Mouse (Mus musculus) kidney, embryonic 14.5 days (tissue): ENCODE measurements around the gene Col4a6. TPM values are rescaled to one million over a fixed set of nuclear protein-coding genes. Genes with fewer than 3 reads are reported as not detected.
A peak's percentile ranks its signal among the peaks of the same experiment; 100 is the strongest.

Experiments
- ATAC-seq: fragments of 200-750 bp; cut with Nextera tagmentation; 2 replicates; pipeline ENCODE4 v1.8.0; 2017; ENCODE audit warnings: moderate number of reproducible peaks, mild to moderate bottlenecking, moderate TSS enrichment, moderate library complexity; ENCODE audit not compliant: low FRiP score, low TSS enrichment
- H3K27ac ChIP-seq: fragments of 300-500 bp; sonication (generic); 2 replicates; pipeline ENCODE4 v1.5.1; 2014; ENCODE audit warnings: low read depth, mild to moderate bottlenecking, low read length, moderate library complexity, mixed read lengths
- H3K27me3 ChIP-seq: fragments of 300-500 bp; sonication (generic); 2 replicates; pipeline ENCODE4 v1.6.1; 2014; ENCODE audit warnings: mild to moderate bottlenecking, low read length; ENCODE audit not compliant: control insufficient read depth, insufficient read depth
- H3K36me3 ChIP-seq: fragments of 300-500 bp; sonication (generic); 2 replicates; pipeline ENCODE4 v1.6.1; 2014; ENCODE audit warnings: low read length, mixed read lengths; ENCODE audit not compliant: control insufficient read depth, insufficient read depth
- H3K4me1 ChIP-seq: fragments of 300-500 bp; sonication (generic); 2 replicates; pipeline ENCODE4 v1.6.1; 2014; ENCODE audit warnings: low read length, mixed read lengths; ENCODE audit not compliant: control insufficient read depth, insufficient read depth
- H3K4me2 ChIP-seq: fragments of 300-500 bp; sonication (generic); replicated peaks from 2 replicates; pipeline ENCODE4 v1.6.1; 2014; ENCODE audit warnings: low read depth, mild to moderate bottlenecking, low read length
- H3K4me3 ChIP-seq: fragments of 300-500 bp; sonication (generic); 2 replicates; pipeline ENCODE4 v1.5.1; 2014; ENCODE audit warnings: mild to moderate bottlenecking, low read length
- H3K9ac ChIP-seq: fragments of 300-500 bp; sonication (generic); 2 replicates; pipeline ENCODE4 v1.6.1; 2014; ENCODE audit warnings: low read depth, mild to moderate bottlenecking, low read length, moderate library complexity
- H3K9me3 ChIP-seq: fragments of 300-500 bp; sonication (generic); 2 replicates; pipeline ENCODE4 v1.6.1; 2016; ENCODE audit warnings: low read length; ENCODE audit not compliant: control insufficient read depth
- WGBS: fragments of 180-500 bp; shearing (Covaris S2); extraction: QIAGEN DNeasy Blood & Tissue Kit; methylation state at CpG from one replicate; pipeline ENCODE4 v1.1.7; 2014; 5-methylcytosine and 5-hydroxymethylcytosine counted together
- polyA plus RNA-seq: library from polyadenylated mRNA; unstranded; fragments of >200 nt; fragmentation: Nextera tagmentation; extraction: Ambion mirVana; gene quantifications from 2 replicates; pipeline ENCODE4 v1.2.1, GENCODE M21; 2014

Gene Col4a6
- polyA plus RNA-seq, 1 experiment from 2014 or later: 1.4 TPM

DNA sequence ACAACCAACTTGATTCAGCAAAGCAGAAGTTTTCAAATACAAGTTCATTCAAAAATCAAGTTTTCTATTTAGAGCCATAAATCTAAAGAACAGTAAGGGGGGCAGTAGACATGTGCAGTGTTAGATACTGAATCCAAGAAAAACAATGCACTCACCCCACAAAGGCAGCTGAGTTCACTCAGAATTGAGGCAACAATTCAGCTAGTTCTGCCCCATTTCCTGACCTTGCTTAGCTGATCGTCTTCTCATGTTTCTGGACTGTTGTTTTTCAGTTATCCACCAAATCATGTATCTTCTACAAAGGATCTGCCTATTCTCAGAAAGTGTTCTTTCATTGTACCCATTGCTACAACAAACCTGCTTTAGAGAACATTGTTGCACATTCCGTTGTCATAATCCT lies 58.6 kb downstream of the Col4a6 start:
- Histone ChIP-seq H3K27me3 (no peaks in the 10 kb centered on the region), H3K9me3 (no peaks in the 10 kb centered on the region), H3K4me2 (no peak overlapping the region), H3K27ac (no peak overlapping the region), H3K36me3 (no peaks in the 10 kb centered on the region), H3K9ac (no peak overlapping the region), H3K4me3 (no peak overlapping the region), H3K4me1 (no peaks in the 10 kb centered on the region)
- peak; percentile 86 for ATAC-seq
- WGBS: 59% methylated on average over 2 of the region's 2 CpGs

DNA sequence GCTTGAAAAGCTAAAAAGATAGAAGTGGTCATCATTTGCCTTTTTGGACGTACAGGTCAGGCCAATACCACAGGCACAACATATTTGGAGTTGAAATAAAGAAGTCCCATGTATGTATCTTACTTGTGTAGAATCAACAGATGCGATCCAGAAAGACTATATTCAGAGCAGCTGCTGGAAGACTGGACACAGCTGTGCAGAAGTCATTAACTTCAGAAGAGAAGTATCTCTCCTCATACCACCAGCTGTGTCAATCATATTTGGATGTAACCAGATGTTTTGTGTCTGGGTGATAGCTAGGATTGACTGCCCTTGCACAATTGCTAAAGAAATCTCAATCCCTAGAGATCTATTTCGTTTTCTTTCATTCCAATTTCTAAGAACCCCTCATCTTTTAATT lies 77.6 kb downstream of the Col4a6 start:
- no peak for ATAC-seq

DNA sequence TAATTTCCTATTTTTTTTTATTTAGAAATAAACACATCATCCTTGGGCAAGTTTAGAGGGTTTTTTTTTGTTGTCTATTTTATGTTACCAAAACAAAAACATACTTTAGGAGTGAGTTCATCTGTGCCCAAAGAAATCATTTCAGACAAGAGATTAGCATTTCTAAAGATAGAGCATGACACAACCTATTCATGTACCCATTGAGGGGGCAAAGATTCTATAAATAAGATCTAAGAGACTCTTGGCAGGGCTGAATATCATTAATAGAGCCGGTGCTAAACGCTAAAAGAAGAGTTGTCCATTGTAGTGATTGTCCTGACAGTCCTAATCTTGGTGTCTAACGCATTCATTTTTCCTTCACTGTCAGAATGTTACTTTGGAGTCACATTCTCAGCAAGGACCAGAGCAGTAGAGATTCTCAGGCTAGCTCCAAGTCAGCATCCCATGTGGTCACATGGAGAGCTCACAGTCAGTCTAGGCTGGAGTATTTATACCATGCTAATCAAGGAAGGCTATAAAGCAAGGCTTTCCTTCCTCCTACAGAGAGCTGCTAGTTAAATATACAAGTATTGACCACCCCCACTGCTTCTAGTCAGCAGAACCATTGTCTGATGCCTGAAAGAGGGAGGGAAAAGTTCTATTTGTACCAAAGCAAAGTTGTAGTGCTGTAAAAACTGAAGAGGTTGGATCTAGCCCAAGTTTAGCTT lies 88.3 kb downstream of the Col4a6 start:
- H3K4me2 ChIP-seq: no peak overlapping the region
- H3K9ac ChIP-seq: no peak overlapping the region
- no peaks in the 10 kb centered on the region for H3K4me1 ChIP-seq
- H3K4me3 ChIP-seq: no peak overlapping the region
- H3K9me3 ChIP-seq: no peaks in the 10 kb centered on the region
- no peaks in the 10 kb centered on the region for H3K36me3 ChIP-seq
- no peaks in the 10 kb centered on the region for H3K27me3 ChIP-seq
- H3K27ac ChIP-seq: no peak overlapping the region
- ATAC-seq: no peak
- WGBS: 82% methylated on average over 3 of the region's 3 CpGs

More for the DNA sequence above, 77.6 kb downstream of the Col4a6 start:
- Histone ChIP-seq H3K4me1 (no peaks in the 10 kb centered on the region), H3K9ac (no peak overlapping the region), H3K4me3 (no peak overlapping the region), H3K9me3 (no peaks in the 10 kb centered on the region), H3K27me3 (no peaks in the 10 kb centered on the region), H3K36me3 (no peaks in the 10 kb centered on the region), H3K4me2 (no peak overlapping the region), H3K27ac (no peak overlapping the region)
- 56% methylated on average over 3 of the region's 3 CpGs for WGBS

DNA sequence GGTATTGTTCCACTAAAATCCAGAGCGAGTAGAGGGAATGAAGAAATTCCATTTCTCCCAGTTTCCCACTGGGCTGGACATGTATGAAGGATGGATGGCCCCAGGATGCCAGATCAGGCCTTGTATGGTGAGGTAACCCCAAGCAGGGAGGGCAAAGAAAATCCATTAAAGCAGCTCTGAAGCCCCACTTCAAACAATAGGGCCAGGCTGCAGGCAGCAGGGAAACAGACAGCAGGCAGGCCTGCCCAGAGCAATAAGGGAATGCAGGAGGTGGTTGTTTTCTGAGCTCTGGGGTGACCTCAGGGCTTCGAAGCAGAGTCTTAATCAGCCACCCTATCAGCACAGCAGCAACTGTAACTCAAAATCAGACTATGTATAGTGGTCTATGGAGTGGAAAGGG lies 89.2 kb downstream of the Col4a6 start:
- no peak overlapping the region for H3K4me3 ChIP-seq
- H3K36me3 ChIP-seq: no peaks in the 10 kb centered on the region
- 60% methylated on average over 2 of the region's 2 CpGs for WGBS
- H3K4me1 ChIP-seq: no peaks in the 10 kb centered on the region
- no peak overlapping the region for H3K4me2 ChIP-seq
- H3K9me3 ChIP-seq: no peaks in the 10 kb centered on the region
- no peak for ATAC-seq
- no peak overlapping the region for H3K27ac ChIP-seq
- H3K27me3 ChIP-seq: no peaks in the 10 kb centered on the region
- no peak overlapping the region for H3K9ac ChIP-seq

DNA sequence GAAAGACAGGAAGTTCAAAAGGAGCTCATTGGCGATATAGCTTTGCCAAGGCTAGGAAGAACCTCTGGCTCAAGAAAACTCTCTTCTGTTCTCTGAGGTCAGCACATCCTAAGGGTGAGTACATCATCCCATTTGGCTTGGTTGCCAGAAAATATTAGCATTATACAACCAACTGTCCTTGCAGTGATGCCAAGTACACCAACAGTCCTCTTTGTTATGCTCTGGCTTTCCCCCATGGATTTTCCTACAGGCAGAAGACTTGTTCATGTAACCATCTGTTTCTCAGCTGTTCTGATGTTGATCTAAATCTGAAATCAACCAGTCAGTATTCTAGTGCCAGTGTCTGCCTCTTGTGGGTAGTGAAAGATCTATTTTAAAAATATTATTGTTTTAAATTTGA lies 103.6 kb downstream of the Col4a6 start:
- 66% methylated on average over 1 of the region's 1 CpGs for WGBS
- H3K27ac ChIP-seq: no peak overlapping the region
- no peaks in the 10 kb centered on the region for H3K4me1 ChIP-seq
- no peaks in the 10 kb centered on the region for H3K36me3 ChIP-seq
- H3K9me3 ChIP-seq: no peaks in the 10 kb centered on the region
- no peak overlapping the region for H3K4me3 ChIP-seq
- no peak for ATAC-seq
- no peak overlapping the region for H3K9ac ChIP-seq
- H3K4me2 ChIP-seq: no peak overlapping the region
- no peaks in the 10 kb centered on the region for H3K27me3 ChIP-seq

DNA sequence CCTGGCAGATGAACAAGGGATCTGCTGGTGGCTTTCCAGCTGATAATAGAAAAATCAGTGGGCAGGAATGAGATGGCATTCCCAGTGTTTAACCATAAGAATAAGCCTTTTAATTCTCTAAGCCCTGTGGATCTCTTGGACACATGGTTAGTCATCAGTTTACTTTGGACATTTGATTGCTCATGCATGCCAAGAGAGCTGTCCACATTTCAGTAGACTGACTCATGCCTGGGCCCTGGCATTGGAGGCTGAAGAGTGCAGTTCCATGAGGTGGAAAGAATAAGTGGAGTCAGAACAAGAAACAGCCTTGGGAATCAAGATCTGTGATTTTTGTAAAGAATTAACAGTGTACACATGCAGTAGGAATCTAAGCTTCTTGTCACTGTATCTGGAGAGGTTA lies 110.5 kb downstream of the Col4a6 start:
- no peaks in the 10 kb centered on the region for H3K27me3 ChIP-seq

DNA sequence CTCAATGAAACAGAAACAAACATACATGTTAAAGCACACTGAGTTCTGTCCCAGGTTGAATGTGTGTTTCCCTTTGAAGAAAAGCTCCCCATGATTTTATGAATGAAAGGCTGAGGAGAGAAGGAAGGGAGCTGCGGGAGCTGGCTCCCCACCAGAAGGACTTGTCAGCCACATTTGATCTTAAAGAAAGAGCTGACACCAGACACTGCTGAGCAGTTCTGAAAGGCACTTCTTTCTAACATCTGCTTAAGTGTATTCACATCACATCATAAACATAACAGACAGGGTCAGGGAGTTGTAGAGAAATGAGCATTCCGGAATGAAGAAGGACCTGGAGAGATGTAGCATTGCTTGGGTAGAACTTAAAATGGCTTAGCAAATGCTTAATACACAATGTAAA lies 132.5 kb downstream of the Col4a6 start:
- WGBS: 59% methylated on average over 2 of the region's 2 CpGs
- no peak for ATAC-seq
- Histone ChIP-seq H3K4me1 (no peaks in the 10 kb centered on the region), H3K9ac (no peak overlapping the region), H3K4me3 (no peak overlapping the region), H3K4me2 (no peak overlapping the region), H3K27me3 (no peaks in the 10 kb centered on the region), H3K36me3 (no peaks in the 10 kb centered on the region), H3K27ac (no peak overlapping the region), H3K9me3 (no peaks in the 10 kb centered on the region)

More for the DNA sequence above, 110.5 kb downstream of the Col4a6 start:
- H3K36me3 ChIP-seq: no peaks in the 10 kb centered on the region
- H3K9me3 ChIP-seq: no peaks in the 10 kb centered on the region
- no peak overlapping the region for H3K9ac ChIP-seq
- H3K4me3 ChIP-seq: no peak overlapping the region
- no peak overlapping the region for H3K27ac ChIP-seq
- ATAC-seq: no peak
- no peak overlapping the region for H3K4me2 ChIP-seq
- no peaks in the 10 kb centered on the region for H3K4me1 ChIP-seq

DNA sequence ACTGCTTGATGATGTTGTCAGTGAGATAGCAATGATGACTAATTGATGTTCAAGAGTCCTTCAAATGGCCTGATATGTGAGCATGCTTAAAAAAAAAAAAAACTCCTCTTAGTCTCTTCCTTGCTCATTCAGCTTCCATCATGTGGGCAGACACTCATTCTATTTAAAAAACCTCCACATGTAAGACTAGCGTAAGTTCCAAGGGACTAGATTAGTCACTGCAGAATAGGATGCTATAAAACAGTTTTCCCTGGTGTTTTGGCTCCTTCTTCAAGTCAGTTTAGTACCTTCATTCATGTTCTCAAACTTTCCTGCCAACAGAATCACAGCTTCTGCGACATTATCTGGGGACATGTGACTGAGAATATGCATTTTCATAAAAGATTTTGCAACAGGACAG lies 145.8 kb downstream of the Col4a6 start:
- Histone ChIP-seq H3K9me3 (no peaks in the 10 kb centered on the region), H3K4me3 (no peak overlapping the region), H3K27me3 (no peaks in the 10 kb centered on the region; the same call in 1 of the 2 replicates), H3K36me3 (no peaks in the 10 kb centered on the region), H3K9ac (no peak overlapping the region), H3K27ac (no peak overlapping the region), H3K4me1 (no peaks in the 10 kb centered on the region), H3K4me2 (no peak overlapping the region)
- ATAC-seq: no peak
- 83% methylated on average over 2 of the region's 2 CpGs for WGBS

DNA sequence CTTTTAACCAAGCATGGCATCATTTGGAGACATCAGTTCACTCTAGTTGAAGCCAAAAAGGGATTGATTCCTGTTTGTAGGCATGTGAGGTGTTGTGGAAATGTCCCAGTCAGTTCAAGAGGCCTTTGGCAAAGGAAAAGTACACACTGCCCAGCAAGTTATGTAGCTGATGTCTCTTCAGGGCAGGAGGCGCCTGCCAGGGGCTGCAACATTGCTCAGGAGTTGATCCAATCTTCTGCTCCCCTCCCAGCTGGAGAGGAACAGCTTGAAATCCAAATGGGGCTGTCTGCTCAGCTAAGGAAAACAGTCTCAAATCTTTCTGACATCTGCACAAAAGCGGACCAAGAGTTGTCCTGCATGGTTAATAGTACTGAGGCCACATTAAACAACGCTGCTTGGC lies 149.7 kb downstream of the Col4a6 start:
- H3K4me2 ChIP-seq: no peak overlapping the region
- no peaks in the 10 kb centered on the region for H3K4me1 ChIP-seq
- H3K9me3 ChIP-seq: no peaks in the 10 kb centered on the region
- H3K9ac ChIP-seq: no peak overlapping the region
- H3K27me3 ChIP-seq: no peaks in the 10 kb centered on the region; the same call in 1 of the 2 replicates
- no peak overlapping the region for H3K27ac ChIP-seq
- 40% methylated on average over 3 of the region's 3 CpGs for WGBS
- no peak overlapping the region for H3K4me3 ChIP-seq
- ATAC-seq: no peak
- H3K36me3 ChIP-seq: no peaks in the 10 kb centered on the region
